Mouse (Mus musculus): Measurements from ENCODE around the gene Scd2.
A peak's percentile ranks its signal among the peaks of the same experiment; 100 is the strongest.
"Not testable (repeated sequence)": the region's sequence is repeated elsewhere in the genome, so short reads cannot be mapped to it uniquely, and the experiment has no call there.

Gene Scd2

DNA sequence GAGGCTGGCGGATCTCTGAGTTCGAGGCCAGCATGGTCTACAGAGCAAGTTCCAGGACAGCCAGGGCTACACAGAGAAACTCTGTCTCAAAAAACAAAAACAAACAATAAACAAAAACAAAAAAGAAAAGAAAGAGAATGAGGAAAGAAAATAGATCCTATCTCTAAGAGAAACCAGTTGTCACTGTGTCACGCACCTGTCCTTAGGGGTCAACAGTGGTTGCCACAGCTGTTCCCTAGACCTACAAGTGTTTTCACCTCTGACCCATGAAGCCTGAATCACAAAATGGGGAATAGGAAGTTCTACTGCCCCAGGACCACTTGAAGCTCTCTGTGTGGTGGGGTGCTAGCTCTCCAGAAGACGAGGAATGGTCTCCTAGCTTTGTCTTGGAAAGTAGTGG lies 19.0 kb upstream of the Scd2 start:
- DNase-seq = no peak

DNA sequence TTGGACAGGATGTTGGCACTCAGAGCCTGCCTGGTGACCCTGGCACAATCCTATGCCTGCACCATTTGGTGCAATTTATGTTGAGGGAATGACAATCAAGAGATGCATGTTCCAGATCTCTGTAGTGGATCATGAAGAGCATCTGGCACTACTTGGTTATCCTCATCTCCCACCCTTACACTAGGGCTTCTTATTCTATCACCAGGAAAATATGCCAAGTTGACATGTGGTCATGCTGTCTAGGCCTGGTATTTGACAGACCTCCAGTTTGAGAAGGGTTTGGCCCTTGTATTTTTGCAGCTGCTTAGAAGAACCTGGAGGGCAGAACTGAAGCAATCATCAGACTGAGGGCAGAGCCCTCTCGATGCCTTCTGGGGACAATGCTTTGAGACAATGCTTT lies 18.1 kb upstream of the Scd2 start:
- no peak for DNase-seq

DNA sequence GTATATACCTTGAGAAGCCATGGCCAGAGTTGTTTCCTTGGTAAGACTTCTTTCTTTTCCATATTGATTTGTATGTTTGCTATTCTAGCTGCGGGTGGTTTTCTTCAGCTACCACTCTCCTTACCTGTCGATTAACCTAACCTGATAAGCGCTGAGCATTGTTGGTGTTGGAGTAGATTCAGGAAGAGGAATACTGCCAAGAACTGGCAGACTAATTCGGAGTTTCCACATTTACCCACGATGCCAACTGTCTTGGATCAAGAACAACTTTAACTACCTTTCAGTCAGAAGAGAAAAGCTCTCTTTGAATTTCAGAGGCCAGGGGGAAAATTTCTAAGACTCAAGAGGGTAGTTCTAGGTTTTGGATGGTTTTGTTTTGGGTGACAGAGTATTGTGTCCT lies 16.6 kb upstream of the Scd2 start:
- no peak for DNase-seq

DNA sequence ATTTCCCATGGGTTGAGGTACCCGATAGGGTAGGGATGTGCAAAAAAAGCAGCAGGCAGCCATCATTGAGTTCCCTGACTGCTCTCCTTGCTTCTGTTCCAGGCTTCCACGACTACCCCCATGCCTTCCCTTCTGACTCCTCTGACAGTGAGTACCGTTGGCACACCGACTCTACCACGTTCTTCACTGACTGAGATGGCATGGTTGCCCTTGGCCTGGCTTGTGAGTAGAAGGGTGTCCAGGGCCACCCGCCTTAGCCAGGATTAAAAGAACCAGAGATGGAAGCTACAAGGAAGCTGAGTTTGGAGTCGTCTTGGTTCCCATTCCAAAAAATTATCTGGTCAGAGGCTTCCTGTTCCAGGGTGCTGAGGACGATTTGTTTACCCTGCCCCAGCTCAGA lies 15.5 kb upstream of the Scd2 start:
- no peak for DNase-seq

DNA sequence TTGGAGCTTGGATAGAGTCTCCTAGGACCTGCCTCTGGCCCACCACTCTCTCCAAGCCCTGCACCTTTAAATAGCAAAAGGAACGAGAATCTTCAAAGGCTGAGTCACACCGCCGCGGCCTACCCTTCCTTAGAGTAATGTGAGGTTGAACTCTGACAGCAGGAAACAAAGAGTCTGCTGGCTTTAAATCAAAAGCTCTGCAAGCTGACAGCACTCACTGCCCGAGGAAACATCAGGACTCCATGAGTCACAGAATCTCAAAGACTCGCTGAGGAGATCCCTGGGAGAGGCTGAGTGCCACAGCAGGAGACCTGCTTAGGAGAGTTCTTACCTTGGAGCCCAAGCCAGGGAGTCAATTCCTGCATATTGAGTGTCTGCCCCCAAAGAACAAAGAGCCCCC lies 12.7 kb upstream of the Scd2 start:
- DNase-seq = no peak

DNA sequence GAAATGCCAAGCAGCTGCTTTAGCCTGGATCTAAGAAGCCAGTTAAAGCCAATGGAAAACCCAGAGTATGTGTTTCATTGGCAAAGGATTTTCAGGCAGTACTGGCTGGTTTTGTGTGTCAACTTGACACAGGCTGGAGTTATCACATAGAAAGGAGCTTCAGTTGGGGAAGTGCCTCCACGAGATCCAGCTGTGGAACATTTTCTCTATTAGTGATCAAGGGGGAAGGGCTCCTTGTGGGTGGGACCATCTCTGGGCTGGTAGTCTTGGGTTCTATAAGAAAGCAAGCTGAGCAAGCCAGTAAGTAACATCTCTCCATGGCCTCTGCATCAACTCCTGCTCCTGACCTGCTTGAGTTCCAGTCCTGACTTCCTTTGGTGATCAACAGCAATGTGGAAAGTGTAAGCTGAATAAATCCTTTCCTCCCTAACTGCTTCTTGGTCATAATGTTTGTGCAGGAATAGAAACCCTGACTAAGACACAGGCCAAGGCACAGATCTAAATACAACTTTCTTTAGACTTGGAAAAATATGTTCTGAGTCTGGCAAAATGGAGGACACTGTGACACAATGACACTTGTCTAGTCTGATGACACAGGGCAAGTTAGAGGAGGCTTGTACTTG lies 11.5 kb upstream of the Scd2 start:
- not testable (repeated sequence) for DNase-seq

DNA sequence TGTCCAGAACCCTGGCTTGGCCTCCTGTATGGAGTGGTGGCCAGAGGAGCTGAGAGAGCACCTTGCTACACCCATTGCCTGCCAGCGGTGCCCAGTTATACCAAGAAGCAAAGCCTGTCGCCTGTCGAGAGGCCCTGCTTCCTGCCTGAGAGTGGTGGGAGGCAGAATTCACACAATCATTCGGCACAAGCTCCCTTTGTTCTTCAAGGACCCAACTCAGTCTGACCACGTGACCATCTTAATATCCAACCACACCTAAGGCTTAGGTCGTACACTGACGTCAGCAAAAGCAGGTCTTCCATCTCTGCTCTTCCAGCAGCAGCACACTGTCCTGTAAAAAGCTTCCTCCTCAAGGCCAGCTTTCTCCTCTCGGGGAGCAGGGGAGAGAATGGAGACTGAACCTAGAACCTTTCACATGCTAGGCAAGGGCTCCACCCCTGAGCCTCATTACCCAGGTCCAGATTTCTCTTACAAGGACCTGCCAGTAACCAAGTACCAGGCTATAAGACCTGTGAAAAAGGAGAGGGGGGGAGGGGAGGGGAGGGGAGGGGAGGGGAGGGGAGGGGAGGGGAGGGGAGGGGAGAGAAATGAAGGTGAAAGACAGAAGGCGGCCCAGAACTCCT lies 10.8 kb upstream of the Scd2 start:
- no peak for DNase-seq

DNA sequence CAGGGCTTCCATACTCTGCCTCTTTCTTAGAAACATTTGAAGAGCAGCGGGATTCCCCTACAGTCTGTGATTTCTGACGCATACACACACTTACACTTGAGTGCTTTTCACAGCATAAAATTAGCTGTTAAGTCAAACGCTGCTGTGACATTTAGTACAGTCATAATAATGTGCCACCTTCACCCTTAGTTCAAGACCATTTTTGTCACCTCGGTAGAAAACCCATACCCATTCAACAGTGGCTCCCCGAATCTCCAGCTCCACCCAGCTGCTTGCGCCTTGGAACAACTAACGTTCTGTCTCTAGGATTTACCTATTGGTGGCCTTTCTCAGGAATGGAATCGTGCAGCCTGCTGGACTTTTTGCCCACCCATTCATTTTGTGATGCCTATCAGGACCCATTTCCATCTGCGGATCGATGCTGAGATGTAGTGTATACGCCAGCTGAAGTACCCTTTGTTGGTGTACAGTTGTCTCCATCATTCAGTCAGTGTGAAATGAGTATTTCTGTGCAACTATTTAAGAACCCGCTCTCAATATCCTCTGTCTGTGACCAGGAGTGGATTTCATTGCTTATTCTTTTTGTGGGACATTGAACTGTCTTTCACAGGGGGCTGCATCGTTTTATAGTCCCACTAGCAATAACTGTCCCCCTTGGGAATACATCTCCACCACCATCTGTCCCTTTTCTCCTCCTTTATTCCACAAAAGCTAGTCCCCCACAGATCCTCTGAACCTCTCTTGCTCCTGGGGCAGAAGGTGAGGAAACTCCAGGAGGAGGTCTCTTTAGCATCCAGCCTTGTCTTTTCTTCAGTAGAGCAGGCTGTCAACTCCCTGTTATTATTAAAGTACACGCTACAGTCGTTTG lies 10.1 kb upstream of the Scd2 start:
- DNase-seq = no peak

DNA sequence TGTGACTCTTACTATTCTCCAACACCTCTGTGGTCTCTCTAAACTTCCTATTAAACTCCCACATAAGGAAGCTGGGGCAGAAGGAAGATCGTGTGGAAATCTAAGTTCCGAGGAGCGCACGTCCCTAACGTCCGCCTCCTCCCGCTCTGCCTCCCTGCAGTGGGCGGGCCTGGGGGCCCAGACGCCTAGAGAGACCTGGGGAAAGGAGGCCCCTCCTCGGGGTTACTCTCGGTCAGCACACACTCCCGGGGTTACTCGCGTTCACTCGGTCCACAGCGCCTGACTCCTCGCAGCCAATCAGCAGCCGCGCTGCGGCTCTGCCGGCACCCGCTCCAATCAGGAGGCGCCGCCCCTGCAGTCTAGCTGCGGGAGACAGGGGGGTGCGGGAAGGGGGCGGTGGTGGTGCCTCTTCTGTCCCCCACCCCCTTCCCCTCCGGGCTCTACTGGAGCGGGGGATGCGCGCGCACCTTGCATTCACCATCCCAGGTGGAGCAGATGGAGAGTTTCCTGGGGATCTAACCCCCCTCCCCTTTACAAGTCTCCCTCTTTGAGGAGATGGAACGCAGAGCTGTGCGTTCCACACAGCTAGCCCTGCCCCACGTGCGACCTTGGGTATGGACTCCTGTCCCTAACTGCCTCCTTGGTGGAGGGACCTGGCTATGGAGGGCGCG lies 9.3 kb upstream of the Scd2 start:
- DNase-seq = peak; percentile 85 to 92

DNA sequence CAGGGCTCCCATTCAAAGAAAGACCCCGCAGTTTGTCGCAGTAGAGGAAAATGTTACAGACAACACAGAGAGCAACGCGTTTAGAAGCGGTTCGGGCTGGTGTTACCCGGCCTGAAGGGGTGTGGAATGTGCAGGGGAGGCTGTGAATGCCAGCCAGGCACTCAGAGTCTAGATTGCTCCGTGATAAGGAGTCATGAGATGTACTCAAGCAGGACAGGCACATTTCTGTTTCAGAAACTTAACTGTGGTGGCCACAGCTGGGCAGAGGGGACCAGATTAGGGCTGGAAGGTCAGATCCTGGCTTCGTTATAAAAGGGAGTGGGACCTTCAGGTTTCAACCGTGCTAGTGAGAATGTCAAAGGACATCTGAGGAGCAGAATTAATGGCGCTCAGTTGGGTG lies 8.8 kb upstream of the Scd2 start:
- no peak for DNase-seq

DNA sequence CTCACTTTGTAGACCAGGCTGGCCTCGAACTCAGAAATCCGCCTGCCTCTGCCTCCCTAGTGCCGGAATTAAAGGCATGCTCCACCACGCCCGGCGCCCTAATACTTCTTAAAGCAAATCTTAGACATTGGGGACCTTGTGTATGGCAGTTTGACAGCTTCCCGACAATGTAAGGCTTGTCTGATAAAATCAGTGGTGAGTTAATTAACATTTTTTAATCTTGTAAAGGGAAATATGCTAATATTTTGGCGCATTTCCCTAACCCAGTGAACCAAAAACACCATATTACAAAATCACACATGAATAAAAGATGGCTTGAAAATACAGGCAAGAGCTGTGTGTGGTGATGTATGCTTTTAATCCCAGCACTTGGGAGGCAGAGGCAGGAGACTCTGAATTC lies 7.9 kb upstream of the Scd2 start:
- DNase-seq = no peak

DNA sequence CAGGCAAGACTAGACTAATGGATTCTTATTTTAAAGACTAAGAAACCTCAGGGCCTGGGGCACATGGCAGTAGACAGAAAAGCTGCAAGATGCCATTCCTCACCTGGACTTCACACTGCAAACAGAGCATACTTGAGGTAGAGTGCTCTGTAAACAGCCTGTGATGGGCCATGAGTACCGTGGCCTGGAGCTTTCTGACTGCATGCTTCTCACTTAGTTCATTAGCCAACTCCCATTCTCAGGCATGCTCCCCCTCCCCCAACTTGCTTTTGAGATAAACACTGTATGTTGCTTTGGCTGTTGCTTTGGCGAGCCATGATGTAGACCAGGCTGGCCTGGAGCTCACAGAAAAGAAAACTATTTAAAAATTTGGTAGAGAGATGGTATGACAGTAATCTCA lies 7.4 kb upstream of the Scd2 start:
- no peak for DNase-seq

DNA sequence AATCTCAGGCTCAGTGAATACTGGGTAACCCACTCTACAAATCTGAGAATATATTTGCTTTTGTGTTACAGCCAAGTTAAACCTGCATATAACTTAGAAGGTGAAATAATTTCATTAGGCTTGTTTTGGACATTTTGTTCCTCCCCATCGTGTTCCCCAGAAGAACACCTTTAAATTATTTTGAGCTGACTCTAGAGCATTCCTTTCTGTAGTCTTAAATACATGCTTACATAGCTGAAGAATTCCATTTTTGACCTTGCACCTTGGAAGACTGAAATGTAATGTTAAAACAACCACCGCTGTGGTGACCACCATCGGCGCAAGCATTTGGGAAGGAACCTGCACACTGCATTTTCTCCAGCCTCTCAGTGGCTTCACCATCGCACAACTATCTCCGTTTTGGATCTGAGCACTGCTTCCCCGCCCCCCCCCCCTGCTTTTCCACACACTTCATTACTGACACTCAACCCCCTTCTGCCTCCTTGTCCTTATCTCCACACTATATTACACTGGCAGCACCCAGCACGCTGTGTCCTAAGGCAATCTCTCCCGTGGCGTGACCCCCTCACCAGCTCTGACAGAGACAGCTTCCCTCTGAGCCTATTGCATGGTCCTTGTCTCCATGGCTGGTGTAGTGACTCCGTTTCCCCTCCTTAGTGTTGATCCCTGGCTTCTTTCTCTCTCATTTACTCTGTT lies 5.9 kb upstream of the Scd2 start:
- DNase-seq = no peak

DNA sequence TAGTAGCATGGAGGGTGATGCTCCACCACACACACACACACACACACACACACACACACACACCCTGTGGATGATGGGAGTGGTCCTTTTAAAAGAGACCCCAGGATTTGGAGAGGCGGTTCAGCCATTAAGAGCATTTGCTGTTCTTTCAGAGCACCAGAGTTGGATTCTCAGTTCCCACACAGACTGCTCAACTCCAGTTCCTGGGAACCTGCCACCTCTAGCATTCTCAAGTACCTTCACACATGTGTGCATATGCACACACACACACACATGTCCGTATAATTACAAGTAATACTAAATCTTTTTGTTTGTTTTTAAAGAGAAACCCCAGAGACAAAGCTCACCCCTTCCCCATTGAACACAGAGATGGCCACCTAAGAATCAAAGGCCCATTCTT lies 1.4 kb upstream of the Scd2 start:
- DNase-seq = no peak

DNA sequence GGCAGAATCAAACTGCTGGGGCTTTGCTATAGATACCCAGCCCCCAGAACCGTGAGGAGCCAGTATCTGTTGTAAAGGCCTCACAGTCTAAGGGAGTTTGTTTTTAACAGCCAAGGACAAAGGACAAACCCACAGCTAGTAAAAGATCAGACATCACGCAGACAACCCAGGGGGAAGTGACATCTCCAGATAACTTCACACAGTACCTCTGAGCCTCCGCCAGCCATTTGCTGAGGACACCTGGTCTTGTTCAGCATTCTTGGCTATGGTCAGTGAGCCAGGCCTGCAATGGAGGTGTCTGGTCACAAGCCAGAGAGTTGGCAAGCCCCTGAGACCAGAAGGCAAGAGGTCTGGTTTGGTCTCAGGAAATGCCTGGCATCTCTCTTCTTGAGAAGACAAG lies 991 bp upstream of the Scd2 start:
- peak; percentile 85 to 86 for DNase-seq

DNA sequence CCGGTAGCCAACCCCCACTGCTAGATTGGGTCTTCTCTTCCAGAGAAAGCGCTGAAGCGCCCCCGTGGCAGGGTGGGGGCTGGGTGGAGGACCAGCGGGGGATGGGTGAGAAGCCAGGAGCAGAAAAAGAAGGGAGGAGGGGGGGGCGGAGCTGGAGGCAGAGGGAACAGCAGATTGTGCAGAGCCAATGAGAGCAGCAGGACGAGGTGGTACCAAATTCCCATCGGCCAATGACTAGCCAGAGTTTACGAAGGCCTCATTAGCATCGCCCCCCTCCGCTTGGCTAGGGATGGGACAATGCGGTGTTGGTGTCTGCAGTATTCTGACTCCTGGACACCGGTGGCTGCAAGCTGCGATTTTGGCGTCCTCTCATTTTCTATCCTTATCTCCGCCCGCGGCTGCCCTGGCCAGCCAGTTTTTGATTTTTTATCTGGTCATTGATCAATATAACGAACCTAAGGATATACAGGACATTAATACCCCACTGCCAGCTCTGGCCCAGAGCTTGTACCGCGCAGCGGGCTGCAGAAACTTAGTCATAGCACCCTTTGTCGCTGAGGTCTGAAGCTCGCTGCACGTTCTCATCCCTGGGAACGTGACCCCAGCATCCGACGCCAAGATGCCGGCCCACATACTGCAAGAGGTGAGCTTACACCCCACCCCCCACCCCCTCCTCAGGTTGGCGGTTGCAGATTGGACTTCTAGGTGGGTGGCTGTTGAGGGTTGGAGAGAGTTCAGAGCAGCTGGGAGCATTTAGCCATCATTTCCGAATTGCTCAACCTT lies 486 bp downstream of the Scd2 start:
- peak; percentile 94 to 96 for DNase-seq

DNA sequence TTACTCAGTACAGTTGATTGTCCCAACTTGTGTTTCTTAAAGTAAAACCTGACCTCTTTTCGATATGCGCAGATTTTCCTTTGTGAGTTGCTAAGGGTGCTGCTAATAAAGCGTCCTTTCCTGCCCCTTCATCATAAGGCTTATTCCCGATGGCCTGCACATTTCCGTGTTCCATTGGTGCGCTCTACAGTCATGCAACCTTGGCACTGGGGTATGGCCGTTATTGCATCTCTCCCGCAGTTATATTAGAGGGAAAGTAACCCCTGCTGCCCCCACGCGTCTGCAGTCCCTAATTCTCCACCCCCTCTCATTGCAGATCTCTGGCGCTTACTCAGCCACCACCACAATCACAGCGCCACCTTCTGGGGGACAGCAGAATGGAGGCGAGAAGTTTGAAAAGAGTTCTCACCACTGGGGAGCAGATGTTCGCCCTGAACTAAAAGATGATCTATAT lies 1.1 kb downstream of the Scd2 start:
- peak; percentile 89 to 90 for DNase-seq

DNA sequence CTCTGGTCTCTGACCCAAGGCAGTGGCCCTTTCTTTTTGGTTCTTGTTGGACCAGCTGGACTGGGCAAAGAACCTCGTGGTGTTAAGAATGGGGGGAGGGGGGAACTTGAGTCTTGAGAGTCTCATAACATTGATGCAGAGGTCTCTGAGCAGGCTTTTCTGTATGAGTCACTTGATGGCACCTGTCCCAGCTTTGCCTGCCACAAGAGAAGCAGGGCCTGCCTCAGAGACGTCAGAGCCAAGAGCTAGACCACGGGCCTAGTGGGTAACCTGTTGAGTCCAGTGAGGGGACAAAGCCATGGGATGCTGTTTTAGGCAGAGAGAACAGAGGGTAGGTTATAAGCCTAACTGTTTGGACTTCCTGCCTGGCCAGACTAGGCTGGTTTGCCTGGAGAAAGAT lies 1.8 kb downstream of the Scd2 start:
- DNase-seq = peak; percentile 52 to 63

DNA sequence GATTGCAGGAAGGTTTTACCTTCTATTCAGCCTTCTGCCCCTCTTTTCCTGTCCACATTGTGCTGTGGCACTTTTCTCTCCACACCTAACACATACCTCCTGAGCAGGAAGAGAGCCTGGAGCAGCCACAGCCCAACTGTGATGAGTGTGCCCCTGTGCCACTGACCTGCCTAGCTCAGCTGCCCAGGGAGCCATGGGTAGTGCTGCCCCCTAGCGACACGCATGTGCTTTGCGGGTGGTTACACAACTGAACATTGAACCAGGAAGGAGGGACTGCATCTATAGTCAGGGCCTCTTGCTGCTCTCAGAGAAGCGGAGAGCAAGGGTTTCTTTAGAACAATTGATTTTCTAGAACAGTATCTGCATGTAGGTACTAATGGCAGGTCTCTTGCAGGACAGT lies 2.3 kb downstream of the Scd2 start:
- DNase-seq = peak; percentile 92 to 93

DNA sequence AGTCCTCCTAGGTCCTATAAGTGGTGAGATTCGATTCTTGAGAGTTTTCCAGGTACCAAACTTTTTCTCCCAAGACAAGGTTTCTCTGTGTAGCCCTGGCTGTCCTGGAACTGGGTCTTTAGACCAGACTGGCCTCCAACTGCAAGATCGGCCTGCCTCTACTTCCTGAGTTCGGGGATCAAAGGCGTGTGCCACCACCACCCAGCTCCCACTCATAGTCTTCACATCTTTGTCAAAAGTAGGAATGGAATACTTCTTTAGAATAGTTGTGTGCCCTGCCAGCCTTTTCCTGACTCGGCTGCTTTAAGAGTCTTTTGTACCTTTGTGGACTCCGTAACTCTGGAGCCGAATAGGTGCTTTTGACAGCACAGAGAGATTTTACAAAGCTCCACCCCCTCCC lies 2.7 kb downstream of the Scd2 start:
- DNase-seq = no peak

DNA sequence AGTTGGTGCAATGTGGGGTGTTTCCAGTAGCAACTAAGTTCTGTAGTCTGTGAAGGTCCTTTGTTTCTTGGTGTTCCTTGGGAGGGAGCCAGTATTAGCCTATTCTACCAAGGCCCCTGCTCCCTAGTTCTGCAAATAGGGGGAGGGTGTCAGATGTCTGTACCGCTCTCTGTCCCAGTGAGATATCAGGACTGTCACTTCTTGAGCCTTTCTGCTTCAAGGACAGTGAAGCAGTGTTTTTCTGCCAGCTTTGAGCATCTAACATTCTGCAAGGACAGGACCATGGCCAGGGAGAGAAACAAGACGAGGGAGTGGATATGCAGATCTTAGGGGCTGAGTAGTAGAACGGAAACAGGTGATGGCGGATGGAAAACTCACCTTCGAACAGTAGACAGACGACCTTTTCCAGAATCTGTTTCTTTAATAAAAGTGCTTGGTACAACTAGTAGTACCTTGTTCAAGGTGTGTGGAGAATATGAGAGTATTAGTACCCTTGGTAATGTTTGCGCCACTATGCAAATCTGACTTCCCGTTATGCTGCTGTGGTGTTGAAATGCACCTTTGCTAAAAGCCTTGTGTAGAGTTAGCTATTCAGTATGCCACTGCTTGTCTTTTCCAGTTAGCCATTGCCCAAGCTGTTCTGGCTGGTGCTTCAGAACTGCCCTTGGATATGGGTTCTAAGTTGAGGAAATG lies 3.7 kb downstream of the Scd2 start:
- no peak for DNase-seq

Measured in cerebellum, postnatal 36 days (tissue).